Mouse (Mus musculus): ENCODE data around the gene Grap2. TPM values are rescaled to one million over a fixed set of nuclear protein-coding genes. Genes with fewer than 3 reads are reported as not detected.

Grap2 gene
- polyA plus RNA-seq, 1 experiment from 2014 or later, result 1.1 TPM

DNA sequence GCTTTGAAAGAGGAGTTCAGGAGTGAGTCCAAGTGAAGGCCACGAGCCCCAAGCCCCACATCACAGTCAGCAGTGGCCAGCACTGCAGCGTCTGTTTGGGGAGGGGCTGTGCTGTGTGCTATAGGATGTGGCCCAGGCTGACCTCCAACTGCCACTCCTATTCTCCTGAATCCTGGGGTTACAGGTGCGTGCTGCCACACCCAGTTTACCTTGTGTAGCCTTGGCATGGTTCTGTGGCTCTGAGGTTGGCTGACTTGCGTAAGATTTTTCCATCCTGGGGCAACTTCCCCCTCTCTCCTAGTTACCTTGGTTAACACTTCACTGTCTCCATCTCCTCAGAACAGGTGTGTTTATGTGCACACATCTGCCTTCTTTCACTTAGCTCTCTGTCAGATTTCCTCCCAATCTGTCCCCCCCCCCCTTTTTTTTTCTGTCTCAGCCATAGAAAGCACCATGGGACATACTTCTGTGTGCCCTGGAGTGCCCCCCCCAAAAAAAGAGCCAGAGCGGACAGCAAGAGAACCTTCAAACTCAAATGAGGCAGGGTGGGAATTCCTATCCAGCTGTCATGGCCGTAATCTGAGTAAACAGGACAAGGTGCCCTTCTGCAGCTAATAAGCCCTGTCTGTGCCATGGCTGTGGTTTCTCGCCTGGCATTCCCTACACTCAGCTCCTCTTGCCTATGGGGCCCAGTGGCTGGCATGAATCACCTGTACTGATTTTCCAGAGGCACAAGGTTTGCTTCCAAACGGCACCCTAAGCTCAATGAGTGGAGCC lies 129.3 kb downstream of the Grap2 start:
- Histone ChIP-seq H3K9ac (no peak overlapping the region), H3K36me3 (no peaks in the 10 kb centered on the region), H3K27me3 (no peaks in the 10 kb centered on the region), H3K4me1 (peaks cover 25% of the 10 kb centered on the region), H3K9me3 (no peaks in the 10 kb centered on the region), H3K27ac (no peak overlapping the region), H3K4me3 (no peak overlapping the region), H3K4me2 (no peak overlapping the region)
- WGBS, result 56% methylated on average over 8 of the region's 8 CpGs
- no peak for ATAC-seq (ENCODE audit: insufficient number of reproducible peaks, low FRiP score, low TSS enrichment, low read depth)

Small RNA genes within 50 kb of the gene (microRNA-seq; reads per million reads assigned to microRNA genes)
- not detected for gene Mir6957

Other genes starting within 250 kb of the Grap2 start
- gene Enthd1, start 7.4 kb upstream of the Grap2 start, polyA plus RNA-seq (2015; fragmentation: Nextera tagmentation; extraction: Ambion mirVana), result 0.09 TPM in 1 of 2 replicates, not detected in the other
- gene Fam83f, start 99.3 kb downstream of the Grap2 start, polyA plus RNA-seq (2015; fragmentation: Nextera tagmentation; extraction: Ambion mirVana), result 6.0 and 6.6 TPM in 2 replicates
- 24.1 and 25.7 TPM in 2 replicates for gene Tnrc6b, start 138.7 kb downstream of the Grap2 start, polyA plus RNA-seq (2015; fragmentation: Nextera tagmentation; extraction: Ambion mirVana)

Measured in limb, embryonic 15.5 days (tissue).